Mouse (Mus musculus) ES-CJ7 (cell line): ENCODE measurements around the gene Spata45.

ENCODE experiments used
- DNase-seq: peaks from one replicate; pipeline ENCODE4 v3.0.0; 2011; ENCODE audit warnings: low read depth, low spot score

Gene Spata45

GRCm38 (mm10) chr1:191084951-191085559, 48.6 kb downstream of the Spata45 start:
- DNase-seq: peak; percentile 77

DNA sequence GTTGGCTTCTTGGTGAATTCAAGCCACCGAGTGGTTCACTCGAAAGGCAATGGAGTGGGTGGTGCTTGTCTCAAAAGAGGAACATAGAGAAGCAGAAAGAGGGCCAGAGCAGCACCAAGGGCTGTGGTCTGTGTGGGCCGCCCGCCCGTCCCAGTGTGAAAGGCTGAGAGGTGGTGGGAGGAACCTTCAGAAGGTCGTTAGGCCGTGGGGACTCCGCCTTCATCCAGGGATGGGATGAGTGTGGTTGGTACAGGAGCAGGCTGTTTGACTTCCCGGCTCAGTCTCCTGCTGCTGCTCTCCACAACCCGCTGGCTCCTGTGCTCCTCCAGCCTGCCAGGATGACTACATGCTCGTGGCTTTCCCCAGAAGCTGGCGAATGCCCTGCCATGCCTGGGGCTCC, 49.2 kb downstream of the Spata45 start:
- DNase-seq: peak; percentile 60

- DNase-seq: no peak
These were observed 50.0 kb downstream of the Spata45 start for GRCm38 (mm10) chr1:191086304-191086878.

GRCm38 (mm10) chr1:191086960-191087359, 50.5 kb downstream of the Spata45 start:
- DNase-seq: no peak

DNA sequence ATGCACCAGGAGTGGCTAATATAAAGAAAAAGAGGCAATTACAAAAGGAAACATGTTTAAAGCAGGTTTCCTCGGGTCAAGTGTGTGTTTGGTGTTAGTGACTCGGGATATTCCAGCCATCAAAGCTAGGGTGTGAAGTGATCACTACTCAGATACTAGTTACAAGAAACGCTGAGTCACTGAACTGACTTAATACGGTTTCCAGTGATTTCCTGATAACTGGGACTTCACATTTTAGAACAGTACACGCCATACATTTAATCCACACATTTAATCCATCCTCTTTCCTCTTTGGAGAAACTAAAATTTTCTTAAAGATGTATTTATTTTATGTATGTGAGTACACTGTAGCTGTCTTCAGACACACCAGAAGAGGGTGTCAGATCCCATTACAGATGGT, 51.5 kb downstream of the Spata45 start:
- no peak for DNase-seq

DNA sequence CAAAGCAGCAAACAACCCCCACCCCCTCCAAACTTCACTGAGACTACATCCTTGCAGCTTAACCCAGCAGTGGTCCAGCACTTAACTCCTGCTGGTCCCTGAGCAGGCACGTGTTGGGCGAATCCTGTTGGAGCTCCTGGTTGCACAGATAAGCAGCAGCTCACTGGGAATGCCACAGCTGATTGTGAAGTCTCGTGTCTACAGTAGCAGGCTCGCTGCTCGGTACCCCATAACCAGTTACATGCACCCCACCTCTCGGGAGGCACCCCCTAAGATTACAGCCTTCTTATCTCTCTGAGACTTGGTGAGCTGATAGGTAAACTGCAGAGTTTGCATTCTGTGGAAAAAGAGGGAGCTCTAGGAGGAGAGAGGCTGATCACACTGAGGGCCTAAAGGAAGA, 52.9 kb downstream of the Spata45 start:
- no peak for DNase-seq

- no peak for DNase-seq
These were observed 55.6 kb downstream of the Spata45 start for GRCm38 (mm10) chr1:191092050-191092449.
